In the genomic region with DNA sequence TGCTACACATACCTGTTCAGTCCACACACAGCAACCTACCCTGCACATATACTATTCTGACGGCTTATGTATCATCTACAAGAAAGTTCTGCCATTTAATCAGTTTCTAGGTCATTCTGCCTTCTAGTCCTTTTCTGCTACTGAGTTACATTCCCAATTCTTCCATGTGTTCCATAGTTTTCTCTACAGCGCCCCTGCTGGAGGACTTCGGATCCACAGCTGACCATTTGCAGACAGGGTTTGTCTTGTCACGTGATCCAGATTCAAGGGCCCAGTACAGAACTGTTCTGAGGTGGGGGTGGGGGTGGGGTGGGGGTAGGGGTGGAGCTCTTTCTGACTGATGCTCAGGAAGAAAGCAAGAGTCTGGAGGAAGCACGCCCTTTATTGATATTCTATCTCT, we compare ENCODE assay signal across 8 mouse cellular contexts.
DNase-seq lines count a peak whose midpoint lies in the region; ATAC-seq and TF ChIP-seq lines count a peak whose summit lies in the region.
"Had no signal": no experiment of that assay in that cellular context is flagged by ENCODE, and none has a peak within 500 bp of the region (broad histone marks: within the 10 kb centered on the region; RNA-seq: fewer than 3 reads in every experiment).

No protein-coding gene starts in this region.

- H3K4me3 ChIP-seq in layer of hippocampus, adult 2 months = no peak overlapping the region
- no peak overlapping the region for H3K4me3 ChIP-seq in forebrain, embryonic 14.5 days (ENCODE audit: low read depth, low read length)
- no peak overlapping the region for H3K4me3 ChIP-seq in lung, postnatal 0 days (ENCODE audit: low read depth, low read length)

- ATAC-seq in forebrain, embryonic 14.5 days = 0 out of 2 replicates have a peak, but pooled peaks have one; percentile 42
- ATAC-seq in lung, postnatal 0 days = no peak

- no peak overlapping the region for H3K9ac ChIP-seq in forebrain, embryonic 14.5 days (ENCODE audit: low read length)
- no peak overlapping the region for H3K9ac ChIP-seq in lung, postnatal 0 days (replicated peaks; ENCODE audit: low read depth)

- H3K27ac ChIP-seq in layer of hippocampus, adult 2 months = no peak overlapping the region
- H3K27ac ChIP-seq in forebrain, embryonic 14.5 days (ENCODE audit: low read depth, low read length) = no peak overlapping the region
- H3K27ac ChIP-seq in lung, postnatal 0 days (ENCODE audit: low read length) = no peak overlapping the region
- H3K27ac ChIP-seq: macrophage had no signal

- no peaks in the 10 kb centered on the region for H3K9me3 ChIP-seq in forebrain, embryonic 14.5 days (replicated peaks; ENCODE audit: control insufficient read depth, low read length)
- H3K9me3 ChIP-seq in lung, postnatal 0 days (ENCODE audit: low read length) = no peaks in the 10 kb centered on the region

- H3K36me3 ChIP-seq in forebrain, embryonic 14.5 days (ENCODE audit: control insufficient read depth, insufficient read depth, low read length) = no peaks in the 10 kb centered on the region
- H3K36me3 ChIP-seq in lung, postnatal 0 days (ENCODE audit: insufficient read depth, low read length) = no peaks in the 10 kb centered on the region

- no peak overlapping the region for H3K4me2 ChIP-seq in forebrain, embryonic 14.5 days (ENCODE audit: low read length)
- no peak overlapping the region for H3K4me2 ChIP-seq in lung, postnatal 0 days (replicated peaks; ENCODE audit: low read depth, low read length)

- no peaks in the 10 kb centered on the region for H3K27me3 ChIP-seq in forebrain, embryonic 14.5 days (replicated peaks; ENCODE audit: control insufficient read depth, insufficient read depth, low read length)
- no peaks in the 10 kb centered on the region for H3K27me3 ChIP-seq in lung, postnatal 0 days (replicated peaks; ENCODE audit: insufficient read depth, low read length)

- H3K4me1 ChIP-seq in forebrain, embryonic 14.5 days (ENCODE audit: control insufficient read depth, insufficient read depth, low read length) = no peaks in the 10 kb centered on the region
- H3K4me1 ChIP-seq in lung, postnatal 0 days (ENCODE audit: insufficient read depth, low read depth, low read length) = no peaks in the 10 kb centered on the region

- DNase-seq in layer of hippocampus, adult 2 months (ENCODE audit: low spot score in 2 of 2) = no peak
- DNase-seq in layer of hippocampus, adult 9-11 months = no peak
- DNase-seq in adipocyte (ENCODE audit: low spot score) = peak; percentile 40
- peak; percentile 10 for DNase-seq in forebrain, embryonic 14.5 days (ENCODE audit: low spot score)
- DNase-seq in lung, postnatal 0 days (ENCODE audit: low spot score) = no peak
- DNase-seq in right cerebral cortex, postnatal 25 days = no peak
- DNase-seq in ovary, postnatal 10 days (ENCODE audit: low spot score) = no peak

- peak; percentile 59 for TF ChIP-seq CTCF in layer of hippocampus, adult 2 months (conservative IDR thresholded peaks at IDR 0.05)
- peak; percentile 68 for TF ChIP-seq CTCF in lung, postnatal 0 days (IDR thresholded peaks at IDR 0.05)

- 36% methylated on average over 5 of the region's 5 CpGs for WGBS in forebrain, embryonic 14.5 days
- WGBS in lung, postnatal 0 days = 48% methylated on average over 5 of the region's 5 CpGs

- TF ChIP-seq EP300 in lung, postnatal 0 days (IDR thresholded peaks at IDR 0.05) = no peak

Comparison
In these comparisons a context has a peak if more than half of its experiments do, and no peak if none do; other contexts are left out.
1. DNase-seq: peak in adipocyte (single experiment) and forebrain, embryonic 14.5 days (single experiment); none in layer of hippocampus, adult 2 months (0 of 2), layer of hippocampus, adult 9-11 months (single experiment), lung, postnatal 0 days (single experiment), right cerebral cortex, postnatal 25 days (single experiment) and ovary, postnatal 10 days (single experiment).